Mouse (Mus musculus) MEL (cell line): ENCODE measurements at regions not wholly inside any gene's neighbourhood (a gene's known extent, or its start where the extent isn't known, plus 50 kb on each side); places are given as distances from the start of the nearest gene placed in this dataset.

ENCODE experiments used
- DNase-seq: peaks from one replicate; pipeline ENCODE4 v3.0.0; 2011; ENCODE audit warnings: low read depth, low spot score
- H3K27ac ChIP-seq: 2 replicates; pipeline ENCODE4 v1.5.1; 2012; ENCODE audit warnings: low read depth, mild to moderate bottlenecking, control low read depth, low read length, moderate library complexity; ENCODE audit not compliant: control insufficient read depth
- H3K27me3 ChIP-seq, 2 experiments: fragments of 150-350 bp in 1 of 2; sonication (generic) in 1 of 2; 2 replicates each; pipeline ENCODE4 v1.6.1; 2012; ENCODE audit warnings: low read length in 2 of 2, mild to moderate bottlenecking in 2 of 2, improper control_type of control experiment in 1 of 2, moderate library complexity in 1 of 2; ENCODE audit not compliant: insufficient read depth in 2 of 2, control insufficient read depth in 1 of 2
- H3K36me3 ChIP-seq, 2 experiments: 2 replicates each; pipeline ENCODE4 v1.6.1; 2012 to 2014; ENCODE audit warnings: low read length in 2 of 2, improper control_type of control experiment in 1 of 2, inconsistent platforms in 1 of 2, mild to moderate bottlenecking in 1 of 2; ENCODE audit not compliant: insufficient read depth in 2 of 2, control insufficient read depth in 1 of 2
- H3K4me1 ChIP-seq, 2 experiments: fragments of 150-350 bp in 1 of 2; sonication (generic) in 1 of 2; 2 replicates each; pipeline ENCODE4 v1.6.1; 2012; ENCODE audit warnings: low read length in 2 of 2, improper control_type of control experiment in 1 of 2, mild to moderate bottlenecking in 1 of 2; ENCODE audit not compliant: insufficient read depth in 2 of 2, control insufficient read depth in 1 of 2
- H3K4me3 ChIP-seq, 2 experiments: fragments of 150-350 bp in 1 of 2; sonication (generic) in 1 of 2; 2 replicates each; pipeline ENCODE4 v1.5.1; 2012; ENCODE audit warnings: low read depth in 2 of 2, low read length in 2 of 2, mild to moderate bottlenecking in 2 of 2, moderate library complexity in 2 of 2, control low read depth in 1 of 2, improper control_type of control experiment in 1 of 2; ENCODE audit not compliant: control insufficient read depth in 1 of 2, insufficient read depth in 1 of 2
- H3K79me2 ChIP-seq: 2 replicates; pipeline ENCODE4 v1.6.1; 2012; ENCODE audit warnings: mild to moderate bottlenecking, low read length, moderate library complexity; ENCODE audit not compliant: control insufficient read depth, poor library complexity, insufficient read depth
- H3K9ac ChIP-seq: 2 replicates; pipeline ENCODE4 v1.6.1; 2012; ENCODE audit warnings: low read depth, mild to moderate bottlenecking, control low read depth, low read length, moderate library complexity; ENCODE audit not compliant: control insufficient read depth, poor library complexity, severe bottlenecking
- H3K9me3 ChIP-seq: fragments of 150-350 bp; sonication (generic); replicated peaks from 2 replicates; pipeline ENCODE4 v1.6.1; 2012; ENCODE audit warnings: mild to moderate bottlenecking, low read length, improper control_type of control experiment, moderate library complexity; ENCODE audit not compliant: insufficient read depth
- CHD1 ChIP-seq: IDR thresholded peaks from 2 replicates; pipeline ENCODE4 v1.6.1; 2012; ENCODE audit warnings: low read depth, mild to moderate bottlenecking, inconsistent platforms, low read length, improper control_type of control experiment
- CTCF ChIP-seq, 3 experiments: IDR thresholded peaks in 2 of 3; conservative IDR thresholded peaks in 1 of 3; 2 replicates each; pipeline ENCODE4 v1.5.1; 2011 to 2012; ENCODE audit warnings: low read length in 3 of 3, low read depth in 2 of 3, mild to moderate bottlenecking in 2 of 3, improper control_type of control experiment in 1 of 3, inconsistent platforms in 1 of 3, mixed read lengths in 1 of 3, moderate library complexity in 1 of 3; ENCODE audit not compliant: control insufficient read depth in 1 of 3, insufficient read depth in 1 of 3, poor library complexity in 1 of 3, severe bottlenecking in 1 of 3
- ETS1 ChIP-seq: IDR thresholded peaks from 2 replicates; pipeline ENCODE4 v1.6.1; 2012; ENCODE audit warnings: low read depth, mild to moderate bottlenecking, inconsistent platforms, low read length, improper control_type of control experiment, moderate library complexity
- JUND ChIP-seq: IDR thresholded peaks from 2 replicates; pipeline ENCODE4 v1.6.1; 2011; ENCODE audit warnings: low read depth, mild to moderate bottlenecking, improper control_type of control experiment, low read length
- MAFK ChIP-seq: IDR thresholded peaks from 2 replicates; pipeline ENCODE4 v1.6.1; 2011; ENCODE audit warnings: low read depth, mild to moderate bottlenecking, low read length, improper control_type of control experiment, borderline replicate concordance
- MAX ChIP-seq: IDR thresholded peaks from 2 replicates; pipeline ENCODE4 v1.6.1; 2011; ENCODE audit warnings: low read length, improper control_type of control experiment
- MAZ ChIP-seq: IDR thresholded peaks from 2 replicates; pipeline ENCODE4 v1.6.1; 2012; ENCODE audit warnings: low read depth, mild to moderate bottlenecking, inconsistent platforms, low read length, improper control_type of control experiment
- MYB ChIP-seq: IDR thresholded peaks from 2 replicates; pipeline ENCODE4 v1.6.1; 2011; ENCODE audit warnings: mild to moderate bottlenecking, low read depth, low read length, improper control_type of control experiment
- MYC ChIP-seq: IDR thresholded peaks from 2 replicates; pipeline ENCODE4 v1.6.1; 2011; ENCODE audit warnings: low read depth, mild to moderate bottlenecking, low read length, improper control_type of control experiment, moderate library complexity
- NELFE ChIP-seq: IDR thresholded peaks from 2 replicates; pipeline ENCODE4 v1.6.1; 2011; ENCODE audit warnings: low read depth, low read length, improper control_type of control experiment
- NRF1 ChIP-seq: IDR thresholded peaks from 2 replicates; pipeline ENCODE4 v1.6.1; 2014; ENCODE audit warnings: low read depth, mild to moderate bottlenecking, inconsistent platforms, low read length, improper control_type of control experiment, moderate library complexity; ENCODE audit not compliant: poor library complexity, insufficient read depth, severe bottlenecking
- POLR2A ChIP-seq, 2 experiments: IDR thresholded peaks; 2 replicates each; pipeline ENCODE4 v1.6.1; 2011 to 2012; ENCODE audit warnings: low read length in 2 of 2, mild to moderate bottlenecking in 2 of 2, control low read depth in 1 of 2, improper control_type of control experiment in 1 of 2, low read depth in 1 of 2, moderate library complexity in 1 of 2; ENCODE audit not compliant: control insufficient read depth in 1 of 2, insufficient read depth in 1 of 2, poor library complexity in 1 of 2
- POLR2AphosphoS2 ChIP-seq: IDR thresholded peaks from 2 replicates; pipeline ENCODE4 v1.6.1; 2011; ENCODE audit warnings: low read length, improper control_type of control experiment
- POLR2AphosphoS5 ChIP-seq: IDR thresholded peaks from 2 replicates; pipeline ENCODE4 v1.6.1; 2012; ENCODE audit warnings: low read depth, borderline replicate concordance, mild to moderate bottlenecking, inconsistent platforms, low read length, moderate library complexity, mixed read lengths
- SIN3A ChIP-seq: IDR thresholded peaks from 2 replicates; pipeline ENCODE4 v1.6.1; 2012; ENCODE audit warnings: low read length, improper control_type of control experiment, inconsistent platforms
- SMC3 ChIP-seq: IDR thresholded peaks from 2 replicates; pipeline ENCODE4 v1.6.1; 2011; ENCODE audit warnings: low read depth, low read length, improper control_type of control experiment
- TAL1 ChIP-seq: IDR thresholded peaks from 2 replicates; pipeline ENCODE4 v1.6.1; 2012; ENCODE audit warnings: mild to moderate bottlenecking, inconsistent platforms, low read length, moderate library complexity, mixed read lengths
- TBP ChIP-seq: IDR thresholded peaks from 2 replicates; pipeline ENCODE4 v1.8.0; 2011; ENCODE audit warnings: low read depth, low read length, improper control_type of control experiment
- TCF12 ChIP-seq: IDR thresholded peaks from 2 replicates; pipeline ENCODE4 v1.6.1; 2014; ENCODE audit warnings: low read depth, mild to moderate bottlenecking, inconsistent platforms, low read length, improper control_type of control experiment, moderate library complexity
- USF2 ChIP-seq, 2 experiments: IDR thresholded peaks; 2 replicates each; pipeline ENCODE4 v1.6.1; 2011 to 2012; ENCODE audit warnings: improper control_type of control experiment in 2 of 2, low read length in 2 of 2, borderline replicate concordance in 1 of 2, inconsistent platforms in 1 of 2, low read depth in 1 of 2, mild to moderate bottlenecking in 1 of 2; ENCODE audit not compliant: insufficient read depth in 1 of 2
- ZKSCAN1 ChIP-seq: IDR thresholded peaks from 2 replicates; pipeline ENCODE4 v1.6.1; 2012; ENCODE audit warnings: low read depth, mild to moderate bottlenecking, inconsistent platforms, low read length, improper control_type of control experiment, moderate library complexity
- ZNF384 ChIP-seq: IDR thresholded peaks from 2 replicates; pipeline ENCODE4 v1.6.1; 2012; ENCODE audit warnings: low read depth, mild to moderate bottlenecking, inconsistent platforms, low read length, improper control_type of control experiment

DNA sequence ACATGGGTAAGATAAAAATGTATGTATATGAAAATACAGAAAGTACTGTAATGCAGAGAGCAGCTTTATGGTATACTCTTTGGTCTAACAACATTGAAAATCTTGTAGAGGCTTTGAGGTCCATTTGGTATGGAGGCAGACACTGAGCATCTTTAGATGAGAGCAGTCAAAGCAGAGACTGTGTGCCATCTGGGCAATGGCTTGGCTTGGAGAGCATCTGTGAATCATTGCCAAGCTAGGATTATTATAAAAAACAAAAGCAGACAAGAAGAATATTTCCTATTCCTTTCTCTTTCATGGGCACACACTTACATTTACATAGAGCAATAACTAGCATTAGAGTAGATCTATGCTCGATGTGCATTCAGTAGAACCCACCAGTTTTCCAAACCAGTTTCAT lies 1075.6 kb downstream of the Mat2b start:
- no peak for DNase-seq
- Histone ChIP-seq H3K9ac (no peak overlapping the region), H3K27me3 (no peaks in the 10 kb centered on the region), H3K79me2 (no peaks in the 10 kb centered on the region), H3K36me3 (no peaks in the 10 kb centered on the region), H3K4me1 (no peaks in the 10 kb centered on the region), H3K4me3 (no peak overlapping the region), H3K9me3 (no peaks in the 10 kb centered on the region), H3K27ac (no peak overlapping the region)
- TF ChIP-seq ZNF384 (no peak), MAFK (no peak), POLR2A (IDR thresholded peaks at IDR 0.05; ENCODE audit: control insufficient read depth in 1 of 2, insufficient read depth in 1 of 2, low read depth in 1 of 2, low read length in 2 of 2, poor library complexity in 1 of 2) (no peak), ETS1 (no peak), TBP (no peak), NRF1 (no peak)

- no peak for DNase-seq
- TF ChIP-seq TAL1 (no peak), MAX (no peak), ZKSCAN1 (no peak), TCF12 (no peak), POLR2A (IDR thresholded peaks at IDR 0.05; ENCODE audit: control insufficient read depth in 1 of 2, insufficient read depth in 1 of 2, low read depth in 1 of 2, low read length in 2 of 2, poor library complexity in 1 of 2) (no peak), CTCF (IDR thresholded peaks at IDR 0.05 in 2 of 3, conservative IDR thresholded peaks at IDR 0.05 in 1 of 3; ENCODE audit: control insufficient read depth in 1 of 3, insufficient read depth in 1 of 3, low read depth in 2 of 3, low read length in 3 of 3, poor library complexity in 1 of 3, severe bottlenecking in 1 of 3) (no peak), MYC (no peak), POLR2AphosphoS5 (no peak), NELFE (no peak), SMC3 (no peak), MAZ (no peak), MYB (no peak)
- no peak overlapping the region for H3K27ac ChIP-seq
- no peaks in the 10 kb centered on the region for H3K9me3 ChIP-seq
- H3K27me3 ChIP-seq: no peaks in the 10 kb centered on the region
- no peaks in the 10 kb centered on the region for H3K36me3 ChIP-seq
- H3K4me3 ChIP-seq: no peak overlapping the region
- H3K79me2 ChIP-seq: no peaks in the 10 kb centered on the region
- no peaks in the 10 kb centered on the region for H3K4me1 ChIP-seq
- H3K9ac ChIP-seq: no peak overlapping the region
Observed at GRCm38 (mm10) chr11:39615843-39616242, 1079.2 kb downstream of the Mat2b start.

GRCm38 (mm10) chr11:39596479-39596878 lies 1098.5 kb downstream of the Mat2b start:
- TF ChIP-seq MYC (no peak), SIN3A (no peak), CHD1 (no peak), ZKSCAN1 (no peak), USF2 (IDR thresholded peaks at IDR 0.05; ENCODE audit: borderline replicate concordance in 1 of 2, insufficient read depth in 1 of 2, low read depth in 1 of 2, low read length in 2 of 2) (no peak), TCF12 (no peak), MAX (no peak), POLR2AphosphoS2 (no peak), JUND (no peak), NELFE (no peak), NRF1 (no peak)
- H3K9ac ChIP-seq: no peak overlapping the region
- H3K27me3 ChIP-seq: no peaks in the 10 kb centered on the region
- H3K79me2 ChIP-seq: no peaks in the 10 kb centered on the region
- no peaks in the 10 kb centered on the region for H3K36me3 ChIP-seq
- no peak overlapping the region for H3K27ac ChIP-seq
- no peaks in the 10 kb centered on the region for H3K4me1 ChIP-seq
- no peak overlapping the region for H3K4me3 ChIP-seq
- H3K9me3 ChIP-seq: no peaks in the 10 kb centered on the region
- DNase-seq: no peak
